Comparison of ENCODE assay signal across 16 mouse cellular contexts in genomic region chr19:42877653-42878052, GRCm38 (mm10).
"Had no signal": no experiment of that assay in that cellular context is flagged by ENCODE, and none has a peak within 500 bp of the region (broad histone marks: within the 10 kb centered on the region; RNA-seq: fewer than 3 reads in every experiment).

No protein-coding gene starts in this region.

- H3K4me3 ChIP-seq: neural tube, embryonic 13.5 days; neural tube, embryonic 15.5 days; stomach, embryonic 15.5 days had no signal

- H3K27ac ChIP-seq: neural tube, embryonic 13.5 days; neural tube, embryonic 15.5 days; stomach, embryonic 15.5 days; stomach, postnatal 0 days had no signal

- H3K9ac ChIP-seq: neural tube, embryonic 13.5 days; neural tube, embryonic 15.5 days; stomach, embryonic 15.5 days had no signal

- H3K36me3 ChIP-seq: neural tube, embryonic 13.5 days; neural tube, embryonic 15.5 days; stomach, embryonic 15.5 days had no signal

- H3K27me3 ChIP-seq: neural tube, embryonic 13.5 days; neural tube, embryonic 15.5 days; stomach, embryonic 15.5 days had no signal

- H3K4me2 ChIP-seq: neural tube, embryonic 13.5 days; neural tube, embryonic 15.5 days; stomach, embryonic 15.5 days had no signal

- H3K4me1 ChIP-seq: neural tube, embryonic 13.5 days; stomach, embryonic 15.5 days had no signal

- DNase-seq: retina, postnatal 1 day; right cerebral cortex, adult 18-20 months; right cerebral cortex, postnatal 14 days; right cerebral cortex, postnatal 25 days; right cerebral cortex, postnatal 4 days; spleen, adult 18-20 months; thymus, adult 18-20 months; thymus, adult 2 months; thymus, postnatal 14 days; thymus, postnatal 25 days; thymus, postnatal 36 days; thymus, postnatal 4 days had no signal

- H3K9me3 ChIP-seq: neural tube, embryonic 13.5 days; neural tube, embryonic 15.5 days; stomach, embryonic 15.5 days had no signal
